Mouse (Mus musculus) erythroblast, adult 5-6 weeks (primary cell): ENCODE measurements around the gene Mapt. TPM values are rescaled to one million over a fixed set of nuclear protein-coding genes. Genes with fewer than 3 reads are reported as not detected.
"Not testable (repeated sequence)": the region's sequence is repeated elsewhere in the genome, so short reads cannot be mapped to it uniquely, and the experiment has no call there.

Experiments
- ATAC-seq: replicated peaks from 2 replicates; pipeline ENCODE4 v1.8.0; 2016; ENCODE audit warnings: moderate number of reproducible peaks, mild to moderate bottlenecking, moderate TSS enrichment, inconsistent platforms; ENCODE audit not compliant: poor library complexity, low FRiP score, severe bottlenecking
- total RNA-seq, 2 experiments: library from RNA; stranded (forward) in 1 of 2; stranded (reverse) in 1 of 2; fragments of 150-400 nt in 1 of 2; fragments of 200-764, 138-1000 nt in 1 of 2; gene quantifications; 2 replicates each; pipeline versions ENCODE4 v1.2.3 to v1.2.4; 2015 to 2017; ENCODE audit warnings: low replicate concordance in 2 of 2

Gene Mapt
- total RNA-seq, 2 experiments from 2014 or later: not detected

GRCm38 (mm10) chr11:104232141-104233061 lies 1.2 kb downstream of the Mapt start:
- no peak for ATAC-seq

- ATAC-seq: no peak
Observed at GRCm38 (mm10) chr11:104233101-104233500, 1.9 kb downstream of the Mapt start.

- no peak for ATAC-seq
Observed at GRCm38 (mm10) chr11:104233574-104234206, 2.5 kb downstream of the Mapt start.

GRCm38 (mm10) chr11:104234680-104235079 lies 3.5 kb downstream of the Mapt start:
- no peak for ATAC-seq

GRCm38 (mm10) chr11:104235881-104236280 lies 4.7 kb downstream of the Mapt start:
- ATAC-seq: no peak

- ATAC-seq: no peak
Observed at GRCm38 (mm10) chr11:104237226-104237625, 6.0 kb downstream of the Mapt start.

GRCm38 (mm10) chr11:104237958-104238747 lies 7.0 kb downstream of the Mapt start:
- ATAC-seq: no peak

- not testable (repeated sequence) for ATAC-seq
Observed at GRCm38 (mm10) chr11:104245478-104245877, 14.3 kb downstream of the Mapt start.

GRCm38 (mm10) chr11:104246171-104246694 lies 15.0 kb downstream of the Mapt start:
- ATAC-seq: no peak

- ATAC-seq: no peak
Observed at GRCm38 (mm10) chr11:104247141-104247717, 16.0 kb downstream of the Mapt start.

- ATAC-seq: no peak
Observed at GRCm38 (mm10) chr11:104249420-104249819, 18.2 kb downstream of the Mapt start.

GRCm38 (mm10) chr11:104251121-104251520 lies 19.9 kb downstream of the Mapt start:
- ATAC-seq: no peak

GRCm38 (mm10) chr11:104252094-104252493 lies 20.9 kb downstream of the Mapt start:
- ATAC-seq: no peak

- no peak for ATAC-seq
Observed at GRCm38 (mm10) chr11:104254408-104255039, 23.3 kb downstream of the Mapt start.

- no peak for ATAC-seq
Observed at GRCm38 (mm10) chr11:104256179-104256578, 25.0 kb downstream of the Mapt start.

GRCm38 (mm10) chr11:104258991-104259390 lies 27.8 kb downstream of the Mapt start:
- ATAC-seq: no peak

- ATAC-seq: no peak
Observed at GRCm38 (mm10) chr11:104264683-104265082, 33.5 kb downstream of the Mapt start.

- ATAC-seq: no peak
Observed at GRCm38 (mm10) chr11:104265669-104266068, 34.5 kb downstream of the Mapt start.

GRCm38 (mm10) chr11:104267380-104267779 lies 36.2 kb downstream of the Mapt start:
- ATAC-seq: no peak
